Mouse (Mus musculus): Measurements from ENCODE around the gene Ptprn2. TPM values are rescaled to one million over a fixed set of nuclear protein-coding genes. Genes with fewer than 3 reads are reported as not detected.

The Ptprn2 gene
- polyA plus RNA-seq, 1 experiment from 2014 or later: 0.18 TPM

DNA sequence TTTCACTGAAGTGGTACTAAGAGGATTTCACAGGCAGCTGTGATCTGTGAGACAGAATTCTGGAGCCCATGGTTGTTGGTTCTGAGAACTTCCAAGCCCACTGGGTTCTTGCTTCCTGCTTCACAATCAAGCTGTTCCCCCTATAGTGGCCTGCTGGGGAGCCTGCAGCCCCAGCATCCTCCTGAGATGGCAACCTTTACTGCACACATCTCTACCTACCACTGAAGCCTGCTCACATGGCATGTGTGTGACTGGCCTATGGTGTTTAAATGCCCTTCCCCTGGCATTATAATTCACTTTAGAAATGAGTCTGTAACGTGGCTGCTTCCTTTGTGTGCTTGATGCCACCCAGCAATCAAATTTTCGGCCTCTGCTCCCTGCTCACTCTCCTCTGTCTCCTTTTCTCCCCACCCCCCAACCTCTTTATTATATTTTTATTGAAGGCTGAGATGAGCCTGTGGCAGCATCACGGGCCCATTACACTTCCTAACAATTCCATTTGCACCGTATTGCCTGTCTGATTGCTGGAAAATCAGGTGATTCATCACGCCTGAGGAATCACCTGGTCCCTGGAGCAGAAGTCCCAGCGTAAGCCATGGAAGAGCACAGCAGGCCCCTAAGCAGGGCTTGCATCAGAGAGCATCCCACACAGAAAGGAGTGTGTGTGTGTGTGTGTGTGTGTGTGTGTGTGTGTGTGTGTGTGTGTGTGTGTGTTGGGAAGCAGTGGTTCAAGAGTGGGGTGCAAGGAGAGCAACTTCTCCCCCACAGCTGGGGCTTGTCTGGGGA, 402.2 kb downstream of the Ptprn2 start:
- Histone ChIP-seq H3K9ac (no peak overlapping the region), H3K27ac (no peak overlapping the region), H3K36me3 (no peaks in the 10 kb centered on the region), H3K4me2 (no peak overlapping the region), H3K27me3 (no peaks in the 10 kb centered on the region), H3K4me1 (no peaks in the 10 kb centered on the region), H3K4me3 (replicated peaks) (no peak overlapping the region), H3K9me3 (replicated peaks) (no peaks in the 10 kb centered on the region)
- 70% methylated on average over 6 of the region's 6 CpGs for WGBS
- no peak for ATAC-seq (replicated peaks; ENCODE audit: low FRiP score)

DNA sequence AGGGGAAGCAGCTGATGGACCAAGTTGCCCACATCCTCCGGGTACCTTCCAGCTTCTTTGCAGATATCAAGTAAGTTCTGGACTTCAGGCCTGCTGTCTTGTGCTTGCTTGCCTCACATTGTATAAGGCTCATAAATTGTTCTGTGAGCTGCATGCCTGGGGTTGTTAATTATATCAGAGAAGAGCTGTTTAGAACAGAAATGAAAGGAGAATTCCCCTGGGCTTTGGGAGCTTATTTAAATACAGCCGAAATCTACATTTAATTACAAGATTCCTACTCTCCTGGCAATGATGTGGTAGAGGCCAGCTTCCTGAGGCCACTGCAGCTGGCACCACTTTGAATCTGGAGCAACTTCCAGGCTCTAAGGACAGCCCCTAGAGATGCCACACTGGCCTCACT, 403.3 kb downstream of the Ptprn2 start:
- H3K4me1 ChIP-seq: no peaks in the 10 kb centered on the region
- H3K27me3 ChIP-seq: no peaks in the 10 kb centered on the region
- H3K9ac ChIP-seq: no peak overlapping the region
- no peaks in the 10 kb centered on the region for H3K9me3 ChIP-seq (replicated peaks)
- no peak overlapping the region for H3K27ac ChIP-seq
- no peak overlapping the region for H3K4me2 ChIP-seq
- 85% methylated on average over 2 of the region's 2 CpGs for WGBS
- H3K36me3 ChIP-seq: no peaks in the 10 kb centered on the region
- no peak overlapping the region for H3K4me3 ChIP-seq (replicated peaks)
- no peak for ATAC-seq (replicated peaks; ENCODE audit: low FRiP score)

DNA sequence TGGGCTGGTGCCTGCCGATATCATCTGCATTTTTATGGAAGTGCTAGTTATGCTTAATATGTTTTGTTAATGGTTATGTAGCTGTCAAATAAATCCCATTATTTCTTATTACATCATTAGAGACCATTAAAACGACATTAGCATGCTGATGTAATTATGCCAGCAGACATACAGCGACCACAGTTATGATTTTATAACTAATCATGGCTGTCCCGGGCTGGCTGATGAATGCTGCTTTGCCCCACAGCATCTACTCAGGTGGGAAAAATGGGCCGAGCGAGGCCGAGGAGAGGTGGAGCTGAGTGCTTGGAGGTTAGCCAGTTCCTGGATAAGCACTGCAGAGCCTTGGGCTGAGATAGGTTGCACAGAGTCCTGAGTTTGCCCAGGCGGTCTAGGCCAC, 407.1 kb downstream of the Ptprn2 start:
- ATAC-seq (replicated peaks; ENCODE audit: low FRiP score): no peak
- Histone ChIP-seq H3K9ac (no peak overlapping the region), H3K4me1 (no peaks in the 10 kb centered on the region), H3K4me3 (replicated peaks) (no peak overlapping the region), H3K4me2 (no peak overlapping the region), H3K27ac (no peak overlapping the region), H3K36me3 (no peaks in the 10 kb centered on the region), H3K9me3 (replicated peaks) (no peaks in the 10 kb centered on the region), H3K27me3 (no peaks in the 10 kb centered on the region)
- WGBS: 88% methylated on average over 8 of the region's 8 CpGs

DNA sequence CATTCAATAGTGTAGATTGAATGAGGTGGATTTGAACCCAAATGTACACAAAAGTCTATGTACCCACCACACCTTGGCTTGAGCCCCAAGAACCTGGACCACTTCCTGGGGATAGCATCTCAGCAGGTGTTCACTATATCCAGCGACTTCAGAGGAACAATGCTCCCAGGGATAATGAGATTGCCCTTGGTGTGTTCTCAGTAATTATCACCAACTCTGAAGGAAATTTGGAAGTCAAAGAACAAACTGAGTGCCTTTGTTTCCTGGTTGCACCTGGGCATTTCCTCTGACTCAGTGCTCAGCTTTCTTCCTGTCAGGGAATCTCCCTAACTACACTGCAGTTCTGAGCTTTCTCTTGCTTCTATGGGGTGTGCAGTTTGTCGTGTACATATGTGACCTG, 411.1 kb downstream of the Ptprn2 start:
- ATAC-seq (replicated peaks; ENCODE audit: low FRiP score): no peak
- WGBS: 58% methylated on average over 2 of the region's 2 CpGs
- Histone ChIP-seq H3K27me3 (no peaks in the 10 kb centered on the region), H3K9ac (no peak overlapping the region), H3K4me2 (no peak overlapping the region), H3K27ac (no peak overlapping the region), H3K4me3 (replicated peaks) (no peak overlapping the region), H3K36me3 (no peaks in the 10 kb centered on the region), H3K9me3 (replicated peaks) (no peaks in the 10 kb centered on the region), H3K4me1 (no peaks in the 10 kb centered on the region)

DNA sequence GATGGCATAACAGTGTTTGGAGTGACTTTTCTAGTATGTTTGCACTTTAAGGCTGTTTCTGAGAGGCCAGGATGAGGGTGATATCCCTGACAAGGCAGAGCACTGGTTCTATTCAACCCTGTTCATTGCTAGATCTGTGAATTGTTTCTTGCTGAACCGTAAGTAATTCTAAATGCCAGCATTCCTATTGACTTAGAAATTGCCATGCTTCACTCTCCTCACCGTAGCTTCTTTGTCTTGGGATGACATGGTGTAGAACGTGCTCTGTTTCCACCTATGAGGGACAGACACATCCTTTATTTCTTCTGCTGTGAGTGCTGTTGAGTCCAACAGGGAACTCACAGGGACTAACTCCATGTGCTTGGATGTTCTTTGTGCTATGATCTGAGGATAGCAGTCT, 416.3 kb downstream of the Ptprn2 start:
- WGBS: 88% methylated on average over 3 of the region's 3 CpGs
- no peaks in the 10 kb centered on the region for H3K4me1 ChIP-seq

DNA sequence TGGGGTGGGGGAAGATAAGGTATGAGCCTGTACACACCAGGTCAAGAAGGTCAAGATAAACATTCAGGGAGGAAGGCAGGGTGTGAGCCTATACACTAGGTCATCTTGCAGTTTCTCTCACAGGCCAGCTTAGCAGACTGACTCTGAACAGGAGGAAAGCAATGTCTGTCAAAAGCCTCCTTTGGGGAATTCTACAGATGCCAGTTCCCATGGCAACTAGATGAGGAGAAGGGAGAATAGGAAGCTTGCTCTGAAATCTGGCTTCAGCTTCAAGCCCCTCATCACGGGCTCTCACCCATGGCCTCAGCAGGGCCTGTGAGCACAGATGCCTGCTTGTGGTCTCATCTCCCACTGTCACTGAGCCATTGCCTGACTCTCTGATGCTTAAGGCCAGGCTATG, 421.9 kb downstream of the Ptprn2 start:
- 29% methylated on average over 1 of the region's 1 CpGs for WGBS
- no peaks in the 10 kb centered on the region for H3K4me1 ChIP-seq
- no peaks in the 10 kb centered on the region for H3K9me3 ChIP-seq (replicated peaks)
- H3K27ac ChIP-seq: no peak overlapping the region
- H3K27me3 ChIP-seq: no peaks in the 10 kb centered on the region
- no peak overlapping the region for H3K9ac ChIP-seq
- ATAC-seq (replicated peaks; ENCODE audit: low FRiP score): 0 out of 2 replicates have a peak, but pooled peaks have one; percentile 36
- no peak overlapping the region for H3K4me2 ChIP-seq
- H3K36me3 ChIP-seq: no peaks in the 10 kb centered on the region
- H3K4me3 ChIP-seq (replicated peaks): no peak overlapping the region

More for the DNA sequence above, 416.3 kb downstream of the Ptprn2 start:
- Histone ChIP-seq H3K9ac (no peak overlapping the region), H3K4me3 (replicated peaks) (no peak overlapping the region), H3K27ac (no peak overlapping the region), H3K9me3 (replicated peaks) (no peaks in the 10 kb centered on the region), H3K4me2 (no peak overlapping the region), H3K27me3 (no peaks in the 10 kb centered on the region), H3K36me3 (no peaks in the 10 kb centered on the region)
- ATAC-seq (replicated peaks; ENCODE audit: low FRiP score): no peak

DNA sequence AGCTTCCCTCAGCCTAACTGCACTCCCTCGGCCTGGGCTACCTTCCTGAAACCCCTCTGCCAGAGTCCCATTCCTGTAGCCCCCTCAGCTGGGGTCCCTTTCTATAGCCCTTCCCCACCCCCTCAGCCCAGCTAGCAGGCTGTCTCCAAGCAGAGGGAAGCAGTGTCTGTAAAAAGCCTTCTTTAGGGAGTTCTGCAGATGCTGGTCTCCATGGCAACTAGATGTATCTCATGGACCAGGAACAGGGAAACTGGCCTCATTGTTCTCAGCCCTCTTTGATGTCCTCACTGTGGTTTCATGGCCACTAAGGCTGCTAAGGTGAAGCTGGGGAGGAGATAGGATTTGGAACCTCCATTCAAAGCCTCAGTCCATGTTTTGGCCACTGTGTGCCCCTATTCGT, 423.1 kb downstream of the Ptprn2 start:
- Histone ChIP-seq H3K36me3 (no peaks in the 10 kb centered on the region), H3K4me2 (no peak overlapping the region), H3K4me1 (no peaks in the 10 kb centered on the region), H3K9me3 (replicated peaks) (no peaks in the 10 kb centered on the region), H3K27ac (no peak overlapping the region), H3K9ac (no peak overlapping the region), H3K27me3 (no peaks in the 10 kb centered on the region), H3K4me3 (replicated peaks) (no peak overlapping the region)
- ATAC-seq (replicated peaks; ENCODE audit: low FRiP score): no peak
- 53% methylated on average over 2 of the region's 2 CpGs for WGBS

DNA sequence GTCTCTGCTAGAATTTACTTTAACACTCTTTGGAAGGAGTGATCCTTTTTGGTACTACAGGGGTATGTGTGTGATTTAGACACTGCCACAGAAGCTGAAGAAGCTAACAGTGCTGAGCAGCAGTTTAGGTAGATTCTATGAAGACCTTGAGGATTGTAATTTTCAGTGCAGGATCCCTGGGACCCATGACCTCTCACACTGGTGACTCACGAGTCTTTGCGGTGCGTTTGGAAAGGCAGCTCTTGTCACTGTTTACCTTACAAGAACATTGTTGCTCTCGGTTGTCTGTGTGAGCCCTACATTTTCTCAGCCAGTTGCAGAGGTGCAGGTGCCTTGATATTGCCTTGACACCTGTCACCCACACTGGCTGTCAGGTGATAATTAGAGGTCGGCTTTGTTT, 431.3 kb downstream of the Ptprn2 start:
- no peak overlapping the region for H3K27ac ChIP-seq
- no peak overlapping the region for H3K9ac ChIP-seq
- no peak for ATAC-seq (replicated peaks; ENCODE audit: low FRiP score)
- no peaks in the 10 kb centered on the region for H3K4me1 ChIP-seq
- H3K36me3 ChIP-seq: no peaks in the 10 kb centered on the region
- WGBS: 56% methylated on average over 5 of the region's 5 CpGs
- no peaks in the 10 kb centered on the region for H3K27me3 ChIP-seq
- H3K4me3 ChIP-seq (replicated peaks): no peak overlapping the region
- no peaks in the 10 kb centered on the region for H3K9me3 ChIP-seq (replicated peaks)
- no peak overlapping the region for H3K4me2 ChIP-seq

DNA sequence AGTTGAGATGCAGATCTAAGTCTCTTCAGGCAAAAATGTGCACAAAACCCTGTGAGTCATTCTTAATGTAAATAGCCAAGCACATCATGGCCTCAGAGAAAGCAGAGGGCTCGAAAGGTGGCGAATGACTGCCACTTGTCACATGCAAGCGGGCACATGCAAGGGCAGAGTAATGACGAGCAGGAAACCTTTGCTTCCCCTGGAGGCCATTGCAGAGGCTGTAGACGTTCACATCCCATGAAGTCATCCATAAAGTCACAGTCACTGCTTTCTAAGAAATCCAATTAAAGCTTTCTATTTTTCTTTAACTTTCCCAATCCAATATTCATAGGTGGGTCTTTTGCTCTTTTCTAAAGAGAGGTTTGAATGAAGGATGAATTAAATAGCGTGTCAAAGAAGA, 433.7 kb downstream of the Ptprn2 start:
- no peaks in the 10 kb centered on the region for H3K9me3 ChIP-seq (replicated peaks)
- no peak for ATAC-seq (replicated peaks; ENCODE audit: low FRiP score)

DNA sequence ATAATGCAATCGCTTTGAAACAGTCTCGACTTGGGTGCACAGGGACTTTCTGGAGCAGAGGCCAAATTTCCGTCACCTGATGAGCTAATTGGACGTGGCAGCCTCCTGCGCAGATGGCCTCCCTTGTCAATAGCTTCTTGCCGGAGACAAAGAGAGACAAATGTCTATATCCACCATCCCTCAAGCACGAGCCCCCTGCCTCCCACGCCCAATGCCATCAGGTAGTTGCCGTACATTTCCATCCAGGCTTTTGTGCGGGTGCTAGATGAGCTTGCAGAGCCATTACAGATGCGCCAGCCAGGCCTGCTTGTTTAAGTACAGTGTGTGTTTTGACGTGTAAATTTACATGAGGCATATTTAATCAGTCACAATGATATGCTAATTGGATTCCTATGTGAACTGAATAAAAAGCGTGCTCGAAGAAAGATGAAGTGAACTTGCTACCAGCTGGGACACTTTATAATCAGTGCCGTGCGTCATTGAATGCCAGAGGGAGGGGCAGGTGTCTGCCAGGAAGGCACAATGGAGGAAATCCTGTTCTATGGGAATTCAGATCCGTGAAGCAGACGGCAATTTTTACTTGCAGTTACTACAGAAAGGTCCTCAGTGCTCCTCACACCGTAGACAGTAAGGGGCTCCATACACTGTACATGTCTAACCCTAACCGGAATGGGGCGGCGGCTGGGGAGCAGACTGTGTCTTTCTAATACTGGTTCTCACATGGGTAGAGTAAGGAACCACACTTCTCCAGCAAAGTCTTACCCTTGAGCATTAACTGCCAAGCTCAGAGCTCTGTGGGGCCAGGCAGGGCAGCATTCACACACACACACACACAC, 434.4 kb downstream of the Ptprn2 start:
- WGBS: 72% methylated on average over 22 of the region's 22 CpGs
- no peak for ATAC-seq (replicated peaks; ENCODE audit: low FRiP score)
- H3K36me3 ChIP-seq: no peaks in the 10 kb centered on the region
- H3K27ac ChIP-seq: no peak overlapping the region
- H3K9ac ChIP-seq: no peak overlapping the region
- no peak overlapping the region for H3K4me2 ChIP-seq
- H3K4me3 ChIP-seq (replicated peaks): no peak overlapping the region
- H3K9me3 ChIP-seq (replicated peaks): no peaks in the 10 kb centered on the region
- H3K27me3 ChIP-seq: no peaks in the 10 kb centered on the region
- no peaks in the 10 kb centered on the region for H3K4me1 ChIP-seq

More for the DNA sequence above, 433.7 kb downstream of the Ptprn2 start:
- Histone ChIP-seq H3K4me2 (no peak overlapping the region), H3K27ac (no peak overlapping the region), H3K27me3 (no peaks in the 10 kb centered on the region), H3K36me3 (no peaks in the 10 kb centered on the region), H3K4me1 (no peaks in the 10 kb centered on the region), H3K9ac (no peak overlapping the region), H3K4me3 (replicated peaks) (no peak overlapping the region)
- 72% methylated on average over 6 of the region's 6 CpGs for WGBS

DNA sequence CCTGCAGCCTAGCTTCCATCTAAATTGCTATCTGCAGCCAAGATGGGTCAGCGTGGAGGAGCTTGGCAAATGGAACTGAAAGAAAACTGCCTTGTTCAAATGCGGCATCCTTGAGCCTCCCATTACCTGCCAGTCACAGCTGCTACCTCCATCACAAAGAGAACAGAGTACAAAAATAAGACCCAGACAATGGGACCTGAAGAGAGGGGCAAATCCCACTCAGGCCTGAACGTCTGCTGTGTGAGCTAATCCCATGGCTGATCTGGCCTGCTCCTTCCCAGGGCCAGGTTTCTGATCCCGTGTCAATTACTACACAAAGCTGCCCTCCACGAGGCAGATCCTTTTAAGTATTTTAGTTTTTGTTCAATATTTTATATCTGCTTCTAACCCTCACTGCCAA, 441.6 kb downstream of the Ptprn2 start:
- no peak overlapping the region for H3K9ac ChIP-seq
- no peaks in the 10 kb centered on the region for H3K9me3 ChIP-seq (replicated peaks)
- H3K4me2 ChIP-seq: no peak overlapping the region
- WGBS: 74% methylated on average over 5 of the region's 5 CpGs
- no peaks in the 10 kb centered on the region for H3K27me3 ChIP-seq
- H3K4me1 ChIP-seq: no peaks in the 10 kb centered on the region
- no peak overlapping the region for H3K27ac ChIP-seq
- no peak overlapping the region for H3K4me3 ChIP-seq (replicated peaks)
- H3K36me3 ChIP-seq: no peaks in the 10 kb centered on the region
- no peak for ATAC-seq (replicated peaks; ENCODE audit: low FRiP score)

DNA sequence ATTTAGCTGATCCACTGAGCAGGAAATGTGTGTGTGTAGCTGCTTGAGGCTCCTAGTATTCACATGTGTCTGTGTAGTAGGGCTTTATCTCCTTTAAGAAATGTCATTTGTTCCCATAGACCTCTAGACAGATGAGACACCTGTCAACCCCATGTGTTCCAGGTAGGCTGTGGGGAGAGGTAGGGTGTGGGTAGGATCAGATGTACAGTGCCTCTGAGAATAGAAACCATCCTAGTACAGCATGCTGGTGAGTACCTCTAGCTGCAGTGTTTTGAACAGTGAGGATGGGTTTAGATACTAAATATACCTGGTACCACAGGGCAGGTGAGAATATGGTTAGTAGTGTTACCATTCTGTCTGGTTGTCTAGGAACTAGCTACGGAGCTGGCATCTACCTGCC, 442.0 kb downstream of the Ptprn2 start:
- H3K27me3 ChIP-seq: no peaks in the 10 kb centered on the region
- no peak overlapping the region for H3K4me2 ChIP-seq
- 91% methylated on average over 1 of the region's 1 CpGs for WGBS
- no peaks in the 10 kb centered on the region for H3K9me3 ChIP-seq (replicated peaks)
- H3K9ac ChIP-seq: no peak overlapping the region
- H3K27ac ChIP-seq: no peak overlapping the region
- no peaks in the 10 kb centered on the region for H3K4me1 ChIP-seq
- H3K36me3 ChIP-seq: no peaks in the 10 kb centered on the region
- ATAC-seq (replicated peaks; ENCODE audit: low FRiP score): no peak
- H3K4me3 ChIP-seq (replicated peaks): no peak overlapping the region
